Mouse (Mus musculus) ES-E14 (cell line): ENCODE data around the gene Bicra. TPM values are rescaled to one million over a fixed set of nuclear protein-coding genes. Genes with fewer than 3 reads are reported as not detected.
A peak's percentile ranks its signal among the peaks of the same experiment; 100 is the strongest.

ENCODE experiments used
- DNase-seq: peaks from one replicate; pipeline ENCODE4 v3.0.0-alpha.2; 2013; ENCODE audit warnings: low read depth, low spot score
- H3K27ac ChIP-seq: 2 replicates; pipeline ENCODE4 v1.5.1; 2012; ENCODE audit warnings: low read depth, mild to moderate bottlenecking, low read length, moderate library complexity, mixed read lengths; ENCODE audit not compliant: poor library complexity, insufficient read depth, severe bottlenecking
- H3K36me3 ChIP-seq: 2 replicates; pipeline ENCODE4 v1.6.1; 2012; ENCODE audit warnings: mild to moderate bottlenecking, low read length, moderate library complexity, mixed read lengths; ENCODE audit not compliant: control insufficient read depth, poor library complexity, insufficient read depth, severe bottlenecking
- H3K4me1 ChIP-seq, 2 experiments: fragments of 150-350 bp in 1 of 2; sonication (generic) in 1 of 2; 2 replicates each; pipeline ENCODE4 v1.6.1; 2012; ENCODE audit warnings: low read length in 2 of 2, mild to moderate bottlenecking in 1 of 2, mixed read lengths in 1 of 2; ENCODE audit not compliant: control insufficient read depth in 2 of 2, insufficient read depth in 2 of 2, poor library complexity in 1 of 2
- H3K4me3 ChIP-seq, 2 experiments: fragments of 150-350 bp in 1 of 2; sonication (generic) in 1 of 2; 2 replicates each; pipeline ENCODE4 v1.5.1; 2012; ENCODE audit warnings: low read length in 2 of 2, low read depth in 1 of 2, mild to moderate bottlenecking in 1 of 2, mixed read lengths in 1 of 2; ENCODE audit not compliant: insufficient read depth in 1 of 2, poor library complexity in 1 of 2, severe bottlenecking in 1 of 2
- H3K9ac ChIP-seq: 2 replicates; pipeline ENCODE4 v1.6.1; 2012; ENCODE audit warnings: low read depth, mild to moderate bottlenecking, low read length, mixed read lengths; ENCODE audit not compliant: poor library complexity, insufficient read depth, severe bottlenecking
- H3K9me3 ChIP-seq: fragments of 150-350 bp; sonication (generic); 2 replicates; pipeline ENCODE4 v1.6.1; 2012; ENCODE audit warnings: low read depth, mild to moderate bottlenecking, low read length; ENCODE audit not compliant: control insufficient read depth, insufficient read depth
- CHD2 ChIP-seq: IDR thresholded peaks from 2 replicates; pipeline ENCODE4 v1.6.1; 2014; ENCODE audit warnings: mild to moderate bottlenecking, low read depth, low read length, inconsistent platforms
- HCFC1 ChIP-seq: IDR thresholded peaks from 2 replicates; pipeline ENCODE4 v1.6.1; 2012; ENCODE audit warnings: low read length, inconsistent platforms, borderline replicate concordance; ENCODE audit not compliant: insufficient read depth
- MAFK ChIP-seq: IDR thresholded peaks from 2 replicates; pipeline ENCODE4 v1.6.1; 2014; ENCODE audit warnings: mild to moderate bottlenecking, low read depth, low read length, inconsistent platforms; ENCODE audit not compliant: insufficient read depth
- ZC3H11A ChIP-seq: IDR thresholded peaks from 2 replicates; pipeline ENCODE4 v1.6.1; 2012; ENCODE audit warnings: low read depth, mild to moderate bottlenecking, inconsistent platforms, low read length, borderline replicate concordance
- ZNF384 ChIP-seq: IDR thresholded peaks from 2 replicates; pipeline ENCODE4 v1.6.1; 2012; ENCODE audit warnings: low read depth, low read length, inconsistent platforms
- in situ Hi-C, 2 experiments: fragments of 600-800 bp; cut with MboI; formaldehyde crosslinking; loops; one replicate each; pipeline ENCODE4 v1.15.1; 2025; ENCODE audit warnings: low sequenced_read_pairs in 2 of 2, inconsistent platforms in 1 of 2; ENCODE audit not compliant: unreplicated experiment in 2 of 2
- total RNA-seq: library from RNA; depleted of rRNA; stranded (reverse); fragments of 300-350 nt; gene quantifications from 2 replicates; pipeline ENCODE4 v1.2.3, GENCODE M21; 2012

Gene Bicra
- total RNA-seq, 1 experiment = 3.6 TPM

- Histone ChIP-seq H3K4me1 (peaks cover 3 to 10% of the 10 kb centered on the region in 2 experiments; a peak in 2 of 4 replicates), H3K27ac (no peak overlapping the region), H3K4me3 (no peak overlapping the region), H3K9ac (no peak overlapping the region), H3K9me3 (no peaks in the 10 kb centered on the region), H3K36me3 (no peaks in the 10 kb centered on the region)
- in situ Hi-C loops = loop anchor here in 1 of 2 experiments (25.0 kb wide), 2 partner anchors 181 to 306 kb away; partner anchors contain the start of genes C5ar1, Inafm1 and Slc8a2
- no peak for TF ChIP-seq ZC3H11A
- no peak for TF ChIP-seq MAFK
- no peak for TF ChIP-seq CHD2
- no peak for TF ChIP-seq HCFC1
- TF ChIP-seq ZNF384 = no peak
- no peak for DNase-seq
Observed at GRCm38 (mm10) chr7:15956143-15956542, 91.6 kb downstream of the Bicra start.

GRCm38 (mm10) chr7:15955509-15955908 is 92.2 kb downstream of the Bicra start:
- in situ Hi-C loops = loop anchor here in 1 of 2 experiments (25.0 kb wide), 2 partner anchors 182 to 307 kb away; partner anchors contain the start of genes C5ar1, Inafm1 and Slc8a2
- peaks cover 3 to 11% of the 10 kb centered on the region in 2 experiments; a peak in 2 of 4 replicates for H3K4me1 ChIP-seq
- H3K27ac ChIP-seq = no peak overlapping the region
- TF ChIP-seq ZNF384 (no peak), ZC3H11A (no peak), HCFC1 (no peak), MAFK (no peak), CHD2 (no peak)
- peak overlapping the region; percentile 65 to 67 for H3K4me3 ChIP-seq
- peak overlapping the region; percentile 54; the same call in 1 of the 2 replicates for H3K9ac ChIP-seq
- no peaks in the 10 kb centered on the region for H3K36me3 ChIP-seq
- DNase-seq = no peak
- no peaks in the 10 kb centered on the region for H3K9me3 ChIP-seq

GRCm38 (mm10) chr7:15954978-15955443 is 92.7 kb downstream of the Bicra start:
- no peaks in the 10 kb centered on the region for H3K9me3 ChIP-seq
- peak overlapping the region; percentile 65 to 67 for H3K4me3 ChIP-seq
- in situ Hi-C loops = loop anchor here in 1 of 2 experiments (25.0 kb wide), 2 partner anchors 182 to 307 kb away; partner anchors contain the start of genes C5ar1, Inafm1 and Slc8a2
- H3K4me1 ChIP-seq = peaks cover 3 to 16% of the 10 kb centered on the region in 2 experiments; a peak in 2 of 4 replicates
- H3K9ac ChIP-seq = peak overlapping the region; percentile 54; the same call in 1 of the 2 replicates
- no peaks in the 10 kb centered on the region for H3K36me3 ChIP-seq
- DNase-seq = peak; percentile 74
- TF ChIP-seq ZNF384 (no peak), HCFC1 (no peak), MAFK (no peak), CHD2 (no peak), ZC3H11A (no peak)
- H3K27ac ChIP-seq = no peak overlapping the region

- H3K9me3 ChIP-seq = no peaks in the 10 kb centered on the region
- no peak for DNase-seq
- no peaks in the 10 kb centered on the region for H3K36me3 ChIP-seq
- no peak overlapping the region for H3K9ac ChIP-seq
- H3K27ac ChIP-seq = no peak overlapping the region
- TF ChIP-seq HCFC1 (no peak), CHD2 (no peak), MAFK (no peak), ZNF384 (no peak)
- H3K4me3 ChIP-seq = no peak overlapping the region
- in situ Hi-C loops = loop anchor here in 1 of 2 experiments (25.0 kb wide), 2 partner anchors 183 to 308 kb away; partner anchors contain the start of genes C5ar1, Inafm1 and Slc8a2
- H3K4me1 ChIP-seq = peaks cover 3 to 16% of the 10 kb centered on the region in 2 experiments; a peak in 2 of 4 replicates
Observed at GRCm38 (mm10) chr7:15954436-15954835, 93.3 kb downstream of the Bicra start.
